Mouse (Mus musculus): ENCODE results near the gene Dicer1. TPM values are rescaled to one million over a fixed set of nuclear protein-coding genes. Genes with fewer than 3 reads are reported as not detected.

Dicer1 gene
- 10 to 100 TPM; 52.3 to 54.4 TPM for total RNA-seq (2021)
- long read RNA-seq, experiment 1, partial matches to known transcripts = 1 of 10 reads
- long read RNA-seq, experiment 1, other reads (novel, unspliced or antisense) = 9 of 10 reads
- long read RNA-seq, experiment 2, partial matches to known transcripts = 1 of 7 reads
- long read RNA-seq, experiment 2, other reads (novel, unspliced or antisense) = 6 of 7 reads

DNA sequence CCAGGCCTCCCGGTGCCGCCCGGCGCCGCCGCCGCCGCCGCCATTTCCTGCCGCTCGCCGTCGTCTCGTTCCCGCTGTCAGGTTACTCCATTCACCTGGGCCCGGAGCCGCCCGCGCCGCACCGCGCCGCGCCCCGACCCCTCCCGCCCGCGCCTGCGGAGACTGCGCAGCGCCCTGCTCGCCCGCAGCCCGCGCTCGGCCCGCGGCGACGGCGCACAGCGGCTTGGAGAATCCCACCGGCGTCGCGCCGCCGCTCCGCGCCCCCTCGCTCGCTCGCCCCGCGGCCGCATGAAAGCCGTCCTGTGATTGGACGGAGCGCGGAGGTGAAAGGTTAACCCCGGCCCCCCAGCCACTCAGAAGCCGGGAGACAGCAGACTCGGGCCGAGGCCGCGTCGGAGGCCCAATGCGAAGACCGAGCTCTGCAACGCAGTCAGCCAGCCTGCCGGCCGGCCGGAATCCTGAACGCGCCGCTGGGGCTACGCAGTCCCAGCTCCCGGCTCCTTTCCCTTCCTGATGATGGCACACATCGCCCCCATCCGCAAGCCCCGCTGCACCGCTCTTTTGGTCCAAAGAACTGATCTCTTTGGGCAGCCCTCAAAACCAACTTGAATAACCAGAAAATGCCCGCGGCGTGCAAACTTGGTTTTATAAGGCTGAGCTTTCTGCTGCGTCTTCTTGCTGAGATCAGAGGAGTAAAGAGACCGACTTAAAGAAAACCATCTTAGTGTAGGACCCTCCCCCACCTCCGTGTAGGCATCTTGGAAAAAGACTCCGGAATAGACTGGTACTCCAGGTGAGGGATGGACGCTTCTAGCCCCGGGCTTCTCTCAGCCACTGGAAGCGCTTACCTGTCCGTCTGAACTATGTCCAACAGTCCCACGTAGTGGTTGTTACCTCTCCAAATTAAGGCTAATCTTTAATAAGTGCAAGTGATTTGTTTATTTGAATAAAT is at the start of gene Dicer1:
Gene Dicer1 (minus strand): TSS at position 139 of the 952 bp plus-strand sequence.
- intact Hi-C loops (cut with DNase I) = no loop called here
- peak; percentile 96 to 99 for DNase-seq (ENCODE audit: low spot score in 2 of 2)

DNA sequence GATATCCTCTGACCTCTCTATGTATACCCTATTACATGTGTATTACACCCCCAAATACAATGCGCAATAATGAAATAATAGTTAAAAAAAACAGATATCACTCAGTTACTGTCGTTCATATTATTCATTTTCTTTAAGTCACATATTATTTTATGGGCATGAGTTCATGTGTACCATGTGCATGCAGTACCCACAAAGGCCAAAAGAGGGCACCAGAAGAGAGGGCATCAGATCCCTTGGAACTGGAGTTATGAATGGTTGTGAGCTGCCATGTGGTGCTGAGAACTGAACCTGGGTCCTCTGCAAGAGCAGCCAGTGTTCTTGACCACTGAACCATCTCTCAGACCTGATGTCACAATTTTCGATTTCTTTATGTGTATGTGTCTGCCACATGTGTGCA is 47.6 kb upstream of the Dicer1 start:
- intact Hi-C loops (cut with DNase I) = no loop called here
- no peak for DNase-seq (ENCODE audit: low spot score in 2 of 2)

DNA sequence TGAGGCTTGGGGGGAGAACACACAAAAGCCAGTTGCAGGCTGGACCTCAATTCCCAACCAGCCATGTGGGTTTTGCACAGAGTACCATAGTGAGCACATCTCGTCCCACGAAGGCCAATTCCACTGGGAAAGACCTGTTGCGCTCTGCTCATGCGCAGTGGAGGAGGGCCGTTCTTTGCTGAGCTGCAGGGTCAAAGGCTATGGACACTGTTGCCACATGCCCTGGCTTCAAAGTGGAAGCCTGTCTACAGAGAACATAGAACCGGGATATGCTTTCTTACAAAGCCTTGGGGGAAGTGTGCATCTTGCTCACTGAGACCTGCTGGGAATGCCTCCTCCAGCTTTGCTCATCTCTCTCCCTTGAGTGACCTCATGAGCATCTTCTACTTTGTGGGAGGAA is 46.2 kb upstream of the Dicer1 start:
- no peak for DNase-seq (ENCODE audit: low spot score in 2 of 2)
- intact Hi-C loops (cut with DNase I) = no loop called here

DNA sequence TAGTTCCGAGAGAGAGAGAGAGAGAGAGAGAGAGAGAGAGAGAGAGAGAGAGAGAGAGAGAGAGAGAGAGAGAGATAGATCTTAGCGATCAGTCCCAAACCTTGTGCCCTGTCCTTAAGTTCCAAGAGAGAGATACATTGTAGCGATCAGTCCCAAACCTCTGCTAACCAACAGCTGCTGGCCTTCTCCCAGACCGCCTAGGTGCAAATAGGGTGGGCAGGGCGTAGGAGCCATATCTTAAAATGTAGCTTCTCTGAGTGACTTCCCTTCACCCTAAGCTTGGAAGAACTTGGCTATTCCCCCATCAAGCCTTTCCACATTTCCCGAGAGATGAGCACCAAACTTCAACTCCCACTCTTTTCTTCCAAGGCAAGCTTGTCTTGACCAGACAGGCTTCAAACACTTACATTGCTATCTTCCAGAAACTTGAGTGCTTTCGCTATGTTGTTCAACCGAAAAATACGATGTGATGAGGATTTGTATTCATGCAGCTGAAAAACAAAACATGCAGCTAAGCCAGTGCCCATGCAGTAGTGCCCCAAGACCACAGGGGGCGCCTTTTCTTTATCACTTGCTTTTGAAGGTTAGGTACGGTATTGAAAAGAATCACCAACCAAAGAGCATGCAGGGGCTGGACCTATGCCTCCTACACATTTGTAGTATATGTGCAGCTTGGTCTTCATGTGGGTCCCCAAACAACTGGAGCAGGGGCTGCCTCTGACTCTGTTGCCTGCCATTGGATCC is 45.1 kb upstream of the Dicer1 start:
- intact Hi-C loops (cut with DNase I) = no loop called here
- no peak for DNase-seq (ENCODE audit: low spot score in 2 of 2)

DNA sequence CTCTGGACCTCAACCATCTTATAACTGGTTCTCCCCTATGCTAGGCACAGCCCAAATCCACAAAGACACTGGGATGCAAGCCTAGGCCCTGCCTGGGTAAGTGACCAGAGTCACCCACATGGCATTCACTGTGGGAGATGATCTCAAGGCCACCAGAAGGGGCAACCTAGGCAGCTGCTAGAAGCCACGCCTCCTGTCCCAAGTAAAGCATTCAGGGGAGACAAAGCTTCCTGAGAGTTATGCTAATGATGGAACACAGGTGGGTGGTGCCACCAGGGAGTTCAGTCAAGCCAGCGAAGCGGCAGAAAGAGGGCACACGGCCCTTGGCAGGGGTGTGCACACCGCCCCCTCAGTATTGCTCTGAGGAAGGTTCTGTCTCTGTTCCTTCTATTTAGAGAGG is 43.2 kb upstream of the Dicer1 start:
- intact Hi-C loops (cut with DNase I) = no loop called here
- no peak for DNase-seq (ENCODE audit: low spot score in 2 of 2)

DNA sequence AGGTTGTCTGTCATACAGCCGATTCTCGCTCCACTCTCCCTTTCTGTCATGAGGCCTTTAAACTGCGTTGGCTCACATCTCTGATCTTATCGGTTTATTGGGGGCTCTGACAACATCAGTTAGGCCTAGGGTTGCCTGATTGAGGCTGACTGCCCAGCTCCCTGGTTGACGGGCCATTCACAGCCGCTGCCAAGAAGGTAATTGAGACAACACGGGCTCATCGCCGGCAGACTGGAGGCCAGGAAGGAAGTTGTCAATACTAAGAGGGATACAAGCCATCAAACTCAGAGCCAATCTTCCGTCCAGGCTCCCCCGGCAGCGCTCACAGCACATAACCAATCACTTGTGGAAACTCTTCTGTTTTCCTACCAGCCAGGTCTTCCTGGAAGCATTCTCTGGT is 41.7 kb upstream of the Dicer1 start:
- DNase-seq (ENCODE audit: low spot score in 2 of 2) = no peak
- intact Hi-C loops (cut with DNase I) = no loop called here

DNA sequence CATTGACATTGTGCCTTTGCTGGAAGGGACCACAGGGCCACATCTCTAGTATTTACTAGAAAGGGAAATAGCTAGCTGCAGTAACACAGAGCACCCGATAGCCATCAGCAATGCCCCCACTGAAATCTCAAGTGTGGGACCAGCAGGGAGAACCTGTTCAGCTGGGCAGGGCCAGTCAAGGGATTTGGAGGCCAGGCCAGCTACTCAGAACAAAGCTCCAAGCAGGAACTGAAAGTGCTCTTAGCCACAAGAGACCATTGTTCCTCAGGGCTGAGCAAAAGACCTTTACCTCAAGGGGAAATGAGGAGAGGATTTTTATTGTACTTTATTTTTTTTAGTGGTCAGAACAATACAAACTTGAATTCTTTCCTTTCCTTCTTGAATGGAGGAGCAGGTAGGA is 25.9 kb upstream of the Dicer1 start:
- DNase-seq (ENCODE audit: low spot score in 2 of 2) = no peak
- intact Hi-C loops (cut with DNase I) = no loop called here

DNA sequence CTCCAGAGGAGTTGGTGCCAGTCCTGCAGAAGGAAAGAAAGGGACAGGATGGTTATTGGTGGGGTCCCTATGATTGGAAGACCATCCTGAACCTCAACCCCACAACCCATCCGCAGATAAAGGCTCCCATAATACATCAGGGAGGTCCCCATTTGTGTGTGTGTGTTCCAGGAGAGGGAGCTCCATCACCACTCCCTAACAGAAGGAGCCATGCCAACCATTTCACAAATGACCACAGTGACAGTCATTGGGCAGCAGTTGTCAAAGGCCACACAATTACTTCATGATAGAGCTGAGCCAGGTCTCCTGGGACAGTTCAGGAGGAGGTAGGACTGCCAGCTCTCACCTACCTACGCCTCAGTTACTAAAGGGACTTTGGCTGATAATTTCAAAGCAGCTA is 20.2 kb upstream of the Dicer1 start:
- intact Hi-C loops (cut with DNase I) = loop anchor here (5.0 kb wide), 1 partner anchor 165 kb away; no protein-coding TSS in a partner anchor
- DNase-seq (ENCODE audit: low spot score in 2 of 2) = peak in 1 of 2 experiments; percentile 16

DNA sequence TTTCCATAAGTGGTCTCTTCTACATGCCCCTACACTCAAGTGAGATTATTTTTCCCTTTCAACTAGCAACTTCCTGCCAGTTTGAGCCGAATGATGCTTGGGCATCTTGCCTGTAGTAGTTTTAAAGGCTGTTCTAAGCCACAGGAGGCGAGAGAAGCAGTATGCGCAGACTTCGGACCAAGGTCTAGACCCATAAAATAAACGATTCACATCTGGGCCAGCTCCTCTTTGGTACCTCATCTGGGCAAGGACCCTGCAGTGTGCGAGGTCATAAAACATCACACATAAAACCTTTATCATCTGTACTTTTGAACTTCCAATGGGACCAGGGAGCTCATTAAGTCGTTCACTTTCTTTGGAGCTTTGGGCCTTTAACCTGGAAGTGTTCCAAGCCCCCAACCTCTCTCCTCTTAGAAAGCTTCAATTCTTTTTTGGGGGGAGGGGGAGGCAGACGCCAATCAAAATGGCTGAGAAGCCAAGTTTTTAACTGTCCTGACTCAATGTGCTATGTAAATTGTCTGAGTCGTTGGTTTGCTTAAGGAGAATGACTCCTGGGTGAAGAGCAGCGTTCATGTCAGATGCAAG is 17.5 kb upstream of the Dicer1 start:
- no peak for DNase-seq (ENCODE audit: low spot score in 2 of 2)
- intact Hi-C loops (cut with DNase I) = no loop called here

DNA sequence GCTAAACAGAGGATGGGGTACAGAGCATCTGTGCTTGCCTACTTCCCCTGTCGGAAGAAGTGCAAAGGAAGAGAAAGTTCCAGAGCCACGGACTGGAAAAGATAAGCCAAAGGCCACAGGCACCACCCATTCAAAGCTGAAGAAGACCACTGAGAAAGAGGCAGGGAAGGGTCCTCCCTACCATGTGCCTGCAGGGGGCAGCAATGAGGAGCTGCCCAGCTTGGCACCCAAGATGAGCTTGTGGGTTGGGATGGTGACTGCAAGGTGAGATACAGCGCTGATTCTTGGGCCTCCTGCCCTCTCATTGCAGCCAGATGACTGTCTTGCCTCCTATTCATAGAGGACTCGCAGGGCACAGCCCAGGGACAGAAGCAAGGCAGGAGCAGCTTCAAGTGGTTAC is 15.4 kb upstream of the Dicer1 start:
- intact Hi-C loops (cut with DNase I) = no loop called here
- no peak for DNase-seq (ENCODE audit: low spot score in 2 of 2)

DNA sequence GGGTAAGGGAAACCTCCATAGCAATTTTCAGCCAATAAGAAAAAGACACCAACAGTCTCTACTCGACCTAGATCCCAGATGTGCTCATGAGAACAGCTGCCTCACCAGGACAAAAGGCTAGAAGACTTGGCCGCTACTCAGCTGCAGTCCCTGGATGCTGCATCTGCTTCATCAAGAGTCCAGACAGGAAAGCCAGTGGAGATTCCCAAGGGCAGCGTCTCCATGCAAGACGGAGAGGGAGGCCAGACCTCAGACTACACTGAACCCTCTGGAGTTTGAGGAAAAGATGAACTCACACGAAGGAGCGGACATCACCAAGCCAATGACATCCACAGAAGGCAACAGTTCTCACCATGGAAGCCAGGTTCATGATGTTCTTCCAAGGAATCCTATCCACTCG is 14.0 kb upstream of the Dicer1 start:
- intact Hi-C loops (cut with DNase I) = no loop called here
- DNase-seq (ENCODE audit: low spot score in 2 of 2) = no peak

DNA sequence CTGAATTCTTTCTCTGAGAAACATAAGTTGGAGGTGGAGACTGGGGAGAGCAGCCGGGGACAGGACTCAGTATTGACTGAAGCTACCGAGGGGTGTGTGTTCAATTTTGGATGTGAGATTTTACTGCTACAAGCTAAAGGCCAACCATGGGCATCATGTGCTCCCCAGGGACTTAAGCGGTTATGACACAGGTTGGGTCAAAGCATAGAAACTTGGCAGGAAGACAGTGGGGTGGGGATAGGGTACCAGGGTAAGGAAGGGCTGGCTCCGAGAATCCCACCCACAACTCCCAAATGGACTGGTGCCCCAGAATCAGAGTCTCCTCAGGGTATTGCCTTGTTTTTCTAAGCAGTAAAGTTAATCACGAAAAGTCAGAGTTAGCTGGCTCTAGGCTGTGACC is 13.4 kb upstream of the Dicer1 start:
- DNase-seq (ENCODE audit: low spot score in 2 of 2) = no peak
- intact Hi-C loops (cut with DNase I) = no loop called here

DNA sequence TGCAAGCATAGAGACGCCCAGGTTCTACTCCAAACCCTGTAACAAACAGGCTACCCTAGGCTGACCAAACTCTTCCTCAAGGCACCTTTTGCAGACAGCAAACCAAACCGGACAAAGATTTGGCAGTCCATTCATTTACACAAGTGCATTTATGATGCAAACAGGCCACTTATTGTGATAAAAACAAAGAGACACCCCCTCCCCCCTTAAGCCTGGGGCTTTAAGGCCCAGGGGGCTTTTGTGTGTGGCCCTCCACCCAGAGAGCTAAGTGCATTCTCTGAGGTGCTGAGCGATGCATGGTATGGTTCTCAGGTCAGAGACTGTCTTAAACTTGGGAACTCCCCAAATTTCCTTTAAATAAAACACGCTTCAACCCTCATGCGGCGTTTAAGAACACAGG is 12.2 kb upstream of the Dicer1 start:
- intact Hi-C loops (cut with DNase I) = no loop called here
- no peak for DNase-seq (ENCODE audit: low spot score in 2 of 2)

DNA sequence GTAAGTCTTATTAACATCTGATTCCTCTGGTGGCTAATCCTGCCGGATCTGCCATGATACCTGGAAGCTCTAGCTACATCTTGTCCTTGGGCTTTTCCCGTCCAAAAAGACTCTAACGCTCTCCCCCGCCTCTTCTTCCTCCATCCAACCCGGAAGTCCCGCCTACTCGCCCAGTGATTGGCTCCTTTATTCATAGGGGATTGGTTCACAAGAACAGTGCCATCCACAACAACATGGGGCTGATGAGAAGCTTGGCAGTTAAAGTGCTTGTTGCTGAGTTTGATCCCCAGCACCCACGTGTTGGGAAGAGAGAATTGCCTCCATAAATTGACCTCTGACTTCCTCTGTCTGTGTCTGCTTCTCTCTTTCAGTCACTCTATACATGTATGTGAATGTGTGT is 9.7 kb upstream of the Dicer1 start:
- no peak for DNase-seq (ENCODE audit: low spot score in 2 of 2)
- intact Hi-C loops (cut with DNase I) = no loop called here

DNA sequence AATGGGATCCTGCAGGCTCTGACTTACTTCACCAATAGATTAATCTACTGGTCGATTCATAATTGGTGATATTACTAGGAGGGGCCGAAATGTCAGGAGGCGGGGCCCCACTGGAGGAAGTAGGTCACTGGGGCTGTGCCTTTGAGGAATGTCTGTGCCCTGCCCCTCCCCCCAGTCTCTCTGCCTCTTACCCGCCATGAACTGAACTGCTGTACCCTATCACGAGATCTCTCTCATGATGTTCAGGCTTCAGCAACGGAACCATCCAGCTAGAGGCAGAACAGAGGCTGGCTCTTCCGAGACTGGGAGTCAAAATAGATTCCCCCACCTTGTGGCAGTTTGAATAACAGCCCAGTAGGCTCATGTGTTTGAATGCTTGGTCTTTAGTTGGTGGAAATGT is 6.3 kb upstream of the Dicer1 start:
- DNase-seq (ENCODE audit: low spot score in 2 of 2) = no peak
- intact Hi-C loops (cut with DNase I) = no loop called here

DNA sequence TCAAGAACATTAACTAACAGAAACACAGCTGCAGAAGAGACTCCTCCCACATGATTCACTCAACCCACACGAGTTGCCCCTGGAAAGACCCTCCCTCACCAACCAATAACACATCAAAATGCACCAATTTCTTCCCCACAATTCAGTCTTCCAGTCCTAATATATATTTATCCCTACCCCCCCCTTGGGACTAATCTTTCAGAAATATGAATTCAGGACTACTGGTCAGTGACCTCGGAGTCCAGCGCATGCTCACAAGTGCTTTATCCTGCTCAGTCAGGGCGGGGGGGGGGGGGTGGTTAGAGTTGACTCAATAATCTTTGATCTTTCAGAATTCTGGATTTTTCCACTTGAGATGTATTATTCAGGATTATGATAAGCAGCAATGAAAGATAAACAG is 1.9 kb upstream of the Dicer1 start:
- intact Hi-C loops (cut with DNase I) = no loop called here
- no peak for DNase-seq (ENCODE audit: low spot score in 2 of 2)

DNA sequence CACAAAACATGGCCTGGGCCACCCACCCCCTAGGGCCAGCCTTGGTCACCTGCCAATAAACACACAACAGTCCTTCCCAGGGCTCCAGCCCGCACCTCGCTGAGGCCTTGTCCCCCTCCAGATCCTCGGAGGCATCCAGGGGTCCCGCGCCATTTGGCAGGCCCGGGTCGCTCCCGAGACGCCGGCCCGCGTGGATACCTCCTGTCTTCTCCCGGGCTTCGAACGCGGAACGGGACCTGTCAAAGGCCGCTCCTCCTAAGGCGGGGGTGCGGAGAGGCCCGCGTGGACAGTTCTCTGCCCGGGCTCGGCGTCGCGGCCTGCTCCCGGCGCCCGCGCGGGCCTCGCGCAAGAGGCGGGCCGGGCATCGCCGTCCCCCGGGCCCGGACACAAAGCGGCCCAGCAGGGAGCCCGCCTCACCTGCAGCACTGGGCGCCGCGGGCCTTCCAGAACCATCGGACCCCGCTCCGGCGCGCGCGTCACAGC is 380 bp downstream of the Dicer1 start:
- peak in 1 of 2 experiments; percentile 25 for DNase-seq (ENCODE audit: low spot score in 2 of 2)
- intact Hi-C loops (cut with DNase I) = no loop called here

DNA sequence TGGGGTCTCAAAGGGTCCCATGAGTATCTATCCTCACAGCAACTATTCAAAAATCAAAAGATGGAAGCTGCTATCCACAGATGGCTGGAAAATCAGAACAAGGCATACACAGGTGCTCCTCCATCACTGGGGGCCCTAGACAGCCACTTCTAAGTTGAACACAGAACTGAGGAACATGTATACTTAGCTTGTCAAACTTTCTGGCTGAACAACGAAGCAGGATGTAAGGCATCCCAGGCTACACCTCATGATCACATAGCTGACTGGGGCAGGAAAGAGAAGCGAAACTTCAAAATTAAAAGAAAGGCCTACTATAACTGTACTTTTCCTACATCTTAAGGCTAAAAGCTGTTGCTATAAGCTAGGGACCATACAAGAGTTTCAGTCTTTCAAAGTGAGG is 2.8 kb downstream of the Dicer1 start:
- no peak for DNase-seq (ENCODE audit: low spot score in 2 of 2)
- intact Hi-C loops (cut with DNase I) = no loop called here

DNA sequence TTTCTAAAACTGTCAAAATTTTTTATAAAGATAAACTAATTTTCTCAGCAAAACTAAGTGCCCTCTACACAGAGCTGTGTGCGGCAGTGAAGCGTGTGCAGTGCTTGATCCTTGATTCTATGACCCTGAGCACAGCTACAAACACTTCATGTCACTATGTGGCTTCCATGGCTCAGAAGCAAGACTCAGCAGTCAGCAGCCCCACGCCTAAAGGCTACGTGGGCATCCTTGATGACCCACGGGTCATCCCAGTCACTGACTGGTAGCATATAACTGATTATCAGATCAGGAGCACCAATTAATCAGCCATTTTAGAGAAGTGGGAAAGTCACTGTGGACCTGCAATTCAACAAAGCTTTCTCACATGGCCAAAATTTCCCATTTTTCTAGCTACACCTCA is 4.5 kb downstream of the Dicer1 start:
- intact Hi-C loops (cut with DNase I) = no loop called here
- no peak for DNase-seq (ENCODE audit: low spot score in 2 of 2)

DNA sequence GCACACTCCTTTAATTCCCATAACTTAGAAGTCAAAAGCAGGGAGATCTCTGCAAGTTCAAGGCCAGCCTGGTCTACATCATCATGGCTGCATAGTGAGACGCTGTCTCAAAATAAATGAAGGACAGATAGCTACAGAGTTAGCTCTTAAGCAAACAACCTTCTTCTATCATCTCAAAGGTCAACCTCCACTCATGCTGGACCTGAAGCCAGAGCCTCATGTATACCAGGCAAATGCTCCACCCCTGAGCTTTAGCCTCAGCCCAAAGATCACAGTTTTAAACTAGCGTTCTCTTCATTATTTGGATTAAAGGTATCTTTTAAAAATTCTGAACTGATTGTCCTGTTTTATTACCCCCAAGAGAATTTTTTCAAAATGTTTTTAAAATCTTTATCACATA is 5.2 kb downstream of the Dicer1 start:
- intact Hi-C loops (cut with DNase I) = no loop called here

More for the DNA sequence above, 5.2 kb downstream of the Dicer1 start:
- no peak for DNase-seq (ENCODE audit: low spot score in 2 of 2)

Data from left cerebral cortex, postnatal 14 days (tissue).